Mouse (Mus musculus): ENCODE measurements around the gene Tapbp. TPM values are rescaled to one million over a fixed set of nuclear protein-coding genes. Genes with fewer than 3 reads are reported as not detected.
A peak's percentile ranks its signal among the peaks of the same experiment; 100 is the strongest.

Tapbp gene
- polyA plus RNA-seq, 1 experiment from 2014 or later: 27.6 TPM

DNA sequence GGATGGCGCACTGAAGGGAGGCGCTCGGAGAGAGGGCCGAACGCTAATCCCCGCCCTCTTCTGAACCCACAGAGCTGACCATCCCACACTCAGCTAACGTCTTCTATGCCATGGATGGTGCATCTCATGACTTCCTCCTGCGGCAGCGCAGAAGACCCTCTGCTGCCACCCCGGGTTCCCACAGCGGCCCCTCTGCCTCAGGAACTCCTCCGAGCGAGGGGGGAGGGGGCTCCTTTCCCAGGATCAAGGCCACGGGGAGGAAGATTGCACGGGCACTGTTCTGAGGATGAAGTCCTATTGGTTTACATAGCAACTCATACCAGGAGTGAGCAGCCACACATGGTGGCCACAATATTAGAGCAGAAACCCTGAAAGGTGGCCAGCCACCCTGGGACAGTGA, 21.3 kb downstream of the Tapbp start:
- no peak overlapping the region for H3K4me2 ChIP-seq
- 85% methylated on average over 15 of the region's 15 CpGs for WGBS (ENCODE audit: insufficient replicate concordance)
- no peak for DNase-seq
- peaks cover 46% of the 10 kb centered on the region for H3K4me1 ChIP-seq (replicated peaks)
- H3K36me3 ChIP-seq: peaks cover 61% of the 10 kb centered on the region
- ATAC-seq (ENCODE audit: low read depth): no peak
- H3K9me3 ChIP-seq (replicated peaks): no peaks in the 10 kb centered on the region
- H3K27me3 ChIP-seq: no peaks in the 10 kb centered on the region
- no peak overlapping the region for H3K27ac ChIP-seq
- no peak overlapping the region for H3K9ac ChIP-seq
- no peak overlapping the region for H3K4me3 ChIP-seq (replicated peaks)

GRCm38 (mm10) chr17:33938783-33939182, 23.1 kb downstream of the Tapbp start:
- H3K9ac ChIP-seq: peak overlapping the region; percentile 86

GRCm38 (mm10) chr17:33940206-33940805, 24.6 kb downstream of the Tapbp start, which contains the start of the genes Pfdn6 and Wdr46:
Gene Pfdn6 (minus strand): TSS chr17:33940343.
Gene Wdr46 (plus strand): TSS chr17:33940660.
- no peaks in the 10 kb centered on the region for H3K9me3 ChIP-seq (replicated peaks)
- no peaks in the 10 kb centered on the region for H3K27me3 ChIP-seq
- peak within 1 kb of the TSS; percentile 86 for H3K9ac ChIP-seq
- under 1% methylated on average over 36 of the region's 36 CpGs for WGBS (ENCODE audit: insufficient replicate concordance)
- peak within 1 kb of the TSS; percentile 79 for H3K4me3 ChIP-seq (replicated peaks)
- ATAC-seq (ENCODE audit: low read depth) (peak; percentile 87), DNase-seq (peak; percentile 85)
- peaks cover 36% of the 10 kb centered on the region for H3K4me1 ChIP-seq (replicated peaks)
- peak within 1 kb of the TSS; percentile 84 for H3K4me2 ChIP-seq
- H3K27ac ChIP-seq: peak within 1 kb of the TSS; percentile 70
- H3K36me3 ChIP-seq: peaks cover 66% of the 10 kb centered on the region

More at GRCm38 (mm10) chr17:33938783-33939182, 23.1 kb downstream of the Tapbp start:
- ATAC-seq (ENCODE audit: low read depth) (no peak), DNase-seq (no peak)
- H3K9me3 ChIP-seq (replicated peaks): no peaks in the 10 kb centered on the region
- H3K27ac ChIP-seq: peak overlapping the region; percentile 70; the same call in 1 of the 2 replicates
- H3K36me3 ChIP-seq: peaks cover 61% of the 10 kb centered on the region
- H3K27me3 ChIP-seq: no peaks in the 10 kb centered on the region
- 67% methylated on average over 11 of the region's 11 CpGs for WGBS (ENCODE audit: insufficient replicate concordance)
- H3K4me1 ChIP-seq (replicated peaks): peaks cover 38% of the 10 kb centered on the region
- H3K4me2 ChIP-seq: peak overlapping the region; percentile 84
- peak overlapping the region; percentile 79 for H3K4me3 ChIP-seq (replicated peaks)

DNA sequence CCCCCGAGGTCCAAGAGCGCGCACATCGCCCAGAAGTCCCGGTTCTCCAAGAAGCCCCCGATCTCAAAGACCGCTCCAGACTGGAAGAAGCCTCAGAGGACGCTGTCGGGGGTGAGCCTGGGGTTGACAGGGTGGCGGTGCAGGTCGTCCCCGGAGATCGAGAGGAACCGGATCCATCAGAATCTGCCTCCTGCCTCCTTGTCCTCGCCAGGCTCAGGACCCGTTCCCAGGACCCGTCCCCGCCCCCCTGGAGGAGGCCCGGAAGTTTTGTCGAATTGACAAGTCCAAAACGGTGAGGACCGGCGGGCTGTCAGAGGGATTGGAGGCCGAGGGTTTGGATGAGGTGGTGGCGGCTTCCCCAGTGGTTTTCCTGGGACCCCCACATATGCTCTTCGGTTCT, 25.3 kb downstream of the Tapbp start:
- H3K27ac ChIP-seq: peak overlapping the region; percentile 16; the same call in 1 of the 2 replicates
- peak overlapping the region; percentile 86 for H3K9ac ChIP-seq
- no peaks in the 10 kb centered on the region for H3K27me3 ChIP-seq
- peak overlapping the region; percentile 79 for H3K4me3 ChIP-seq (replicated peaks)
- DNase-seq (no peak), ATAC-seq (ENCODE audit: low read depth) (peak; percentile 14; the same call in 1 of the 2 replicates)
- no peaks in the 10 kb centered on the region for H3K9me3 ChIP-seq (replicated peaks)
- under 1% methylated on average over 26 of the region's 26 CpGs for WGBS (ENCODE audit: insufficient replicate concordance)
- H3K4me2 ChIP-seq: peak overlapping the region; percentile 84
- peaks cover 31% of the 10 kb centered on the region for H3K4me1 ChIP-seq (replicated peaks)
- H3K36me3 ChIP-seq: peaks cover 67% of the 10 kb centered on the region

DNA sequence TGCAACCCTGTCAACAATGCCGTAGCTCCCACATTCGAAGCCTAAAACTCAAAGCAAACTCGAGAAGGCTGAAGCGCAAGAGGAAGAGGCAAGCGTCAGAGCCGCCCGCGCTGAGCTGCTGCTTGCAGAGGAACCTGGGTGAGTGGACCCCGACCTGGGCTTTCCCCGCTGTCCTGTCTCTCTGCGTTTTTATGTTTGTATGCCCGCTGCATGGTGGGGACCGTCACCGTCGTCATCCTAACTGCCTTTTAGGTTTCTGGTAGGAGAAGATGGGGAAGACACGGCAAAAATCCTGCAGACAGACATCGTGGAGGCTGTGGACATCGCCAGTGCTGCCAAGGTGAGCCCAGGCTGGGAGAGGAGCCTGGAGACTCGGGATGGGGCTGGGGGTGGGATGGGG, 25.7 kb downstream of the Tapbp start:
- H3K27me3 ChIP-seq: no peaks in the 10 kb centered on the region
- H3K9me3 ChIP-seq (replicated peaks): no peaks in the 10 kb centered on the region
- H3K9ac ChIP-seq: peak overlapping the region; percentile 86
- peaks cover 31% of the 10 kb centered on the region for H3K4me1 ChIP-seq (replicated peaks)
- peaks cover 70% of the 10 kb centered on the region for H3K36me3 ChIP-seq
- DNase-seq (no peak), ATAC-seq (ENCODE audit: low read depth) (no peak)
- WGBS (ENCODE audit: insufficient replicate concordance): 38% methylated on average over 19 of the region's 19 CpGs
- H3K4me2 ChIP-seq: peak overlapping the region; percentile 84
- 0 out of 2 replicates have a peak overlapping the region, but pooled peaks have one; percentile 16 for H3K27ac ChIP-seq
- H3K4me3 ChIP-seq (replicated peaks): peak overlapping the region; percentile 79

DNA sequence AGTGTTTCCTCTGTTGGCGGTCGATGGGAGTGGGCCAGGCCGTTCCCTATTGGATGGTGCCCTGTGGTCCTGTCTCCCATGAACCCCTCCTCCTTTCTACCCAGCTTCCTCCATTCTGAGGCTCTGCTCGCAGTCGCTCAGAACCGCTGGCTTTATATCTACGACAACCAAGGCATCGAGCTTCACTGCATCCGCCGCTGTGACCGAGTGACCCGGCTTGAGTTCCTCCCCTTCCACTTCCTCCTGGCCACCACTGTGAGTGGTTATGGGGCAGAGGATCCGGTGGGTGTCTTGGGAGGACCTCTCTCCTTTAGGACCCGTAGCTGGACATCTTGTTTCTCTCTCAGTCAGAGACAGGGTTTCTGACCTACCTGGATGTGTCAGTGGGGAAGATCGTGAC, 27.8 kb downstream of the Tapbp start:
- 87% methylated on average over 15 of the region's 15 CpGs for WGBS (ENCODE audit: insufficient replicate concordance)
- no peak for DNase-seq
- Histone ChIP-seq H3K4me2 (no peak overlapping the region), H3K4me1 (replicated peaks) (peaks cover 38% of the 10 kb centered on the region), H3K27ac (no peak overlapping the region), H3K27me3 (no peaks in the 10 kb centered on the region), H3K9ac (no peak overlapping the region), H3K4me3 (replicated peaks) (no peak overlapping the region), H3K36me3 (peaks cover 67% of the 10 kb centered on the region), H3K9me3 (replicated peaks) (no peaks in the 10 kb centered on the region)
- ATAC-seq (ENCODE audit: low read depth): no peak

DNA sequence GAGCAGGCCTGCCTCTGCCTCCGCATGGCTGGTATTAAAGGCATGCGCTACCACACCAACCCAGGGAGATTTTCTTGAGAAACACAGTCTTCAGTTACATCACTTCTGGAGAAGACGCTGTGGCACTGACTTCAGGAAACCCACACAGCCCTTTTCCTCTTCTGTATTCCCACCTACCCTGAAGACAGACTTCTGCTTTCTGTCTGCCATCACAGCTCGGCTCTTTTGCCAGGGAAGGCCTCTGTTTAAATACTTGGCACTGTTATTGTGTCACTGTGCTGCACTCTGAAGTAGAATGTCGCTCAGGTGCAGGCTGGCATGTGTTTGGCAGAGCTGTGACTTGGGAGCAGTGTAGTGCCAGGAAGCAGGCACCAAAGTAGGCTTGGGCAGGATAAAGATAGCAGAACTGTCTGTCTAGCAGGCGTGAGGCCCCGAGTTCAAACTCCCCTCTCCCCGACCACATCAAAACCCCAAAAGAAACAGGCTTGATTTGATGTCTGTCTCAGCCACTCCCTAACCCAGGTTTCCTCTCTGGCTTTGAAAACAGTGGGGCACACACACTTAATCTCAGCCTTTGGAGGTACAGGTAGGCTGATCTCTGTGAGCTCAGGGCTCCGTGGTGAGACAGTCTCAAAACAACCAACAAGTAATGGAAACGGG, 31.9 kb downstream of the Tapbp start:
- Histone ChIP-seq H3K9ac (no peak overlapping the region), H3K27me3 (no peaks in the 10 kb centered on the region), H3K4me3 (replicated peaks) (no peak overlapping the region), H3K9me3 (replicated peaks) (no peaks in the 10 kb centered on the region), H3K36me3 (peaks cover 84% of the 10 kb centered on the region), H3K4me2 (no peak overlapping the region), H3K4me1 (replicated peaks) (peaks cover 50% of the 10 kb centered on the region), H3K27ac (peak overlapping the region; percentile 11; the same call in 1 of the 2 replicates)
- ATAC-seq (ENCODE audit: low read depth) (no peak), DNase-seq (no peak)
- WGBS (ENCODE audit: insufficient replicate concordance): 63% methylated on average over 10 of the region's 10 CpGs

DNA sequence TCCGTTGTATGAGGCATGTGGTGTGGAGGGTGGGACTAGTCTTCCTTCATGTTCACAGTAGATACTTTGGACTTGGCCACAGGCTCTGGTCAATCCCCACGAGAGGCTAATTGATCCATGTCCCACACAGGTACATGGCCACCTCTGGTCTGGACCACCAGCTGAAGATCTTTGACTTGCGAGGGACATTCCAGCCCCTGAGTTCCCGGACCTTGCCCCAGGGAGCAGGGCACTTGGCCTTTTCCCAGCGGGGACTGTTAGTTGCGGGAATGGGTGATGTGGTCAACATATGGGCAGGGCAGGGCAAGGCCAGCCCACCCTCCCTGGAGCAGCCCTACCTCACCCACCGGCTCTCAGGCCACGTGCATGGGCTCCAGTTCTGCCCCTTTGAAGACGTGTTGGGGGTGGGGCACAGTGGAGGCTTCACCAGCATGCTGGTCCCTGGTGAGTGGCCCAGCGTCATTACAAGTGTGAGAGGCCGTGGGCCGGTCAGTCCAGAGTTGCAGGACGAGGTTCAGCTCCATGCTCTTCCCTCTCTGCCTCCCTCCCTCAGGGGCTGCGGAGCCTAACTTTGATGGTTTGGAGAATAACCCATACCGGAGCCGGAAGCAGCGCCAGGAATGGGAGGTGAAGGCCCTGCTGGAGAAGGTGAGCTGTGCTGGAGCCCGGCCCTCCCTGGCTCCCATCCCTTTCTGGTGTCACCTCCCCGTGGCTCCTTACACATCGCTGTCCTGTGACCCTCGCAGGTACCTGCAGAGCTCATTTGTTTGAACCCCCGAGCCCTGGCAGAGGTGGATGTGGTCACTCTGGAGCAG, 32.6 kb downstream of the Tapbp start:
- Histone ChIP-seq H3K27me3 (no peaks in the 10 kb centered on the region), H3K9me3 (replicated peaks) (no peaks in the 10 kb centered on the region), H3K4me1 (replicated peaks) (peaks cover 57% of the 10 kb centered on the region), H3K4me3 (replicated peaks) (no peak overlapping the region), H3K36me3 (peaks cover 84% of the 10 kb centered on the region), H3K4me2 (no peak overlapping the region), H3K27ac (0 out of 2 replicates have a peak overlapping the region, but pooled peaks have one; percentile 11), H3K9ac (no peak overlapping the region)
- 83% methylated on average over 22 of the region's 22 CpGs for WGBS (ENCODE audit: insufficient replicate concordance)
- ATAC-seq (ENCODE audit: low read depth) (no peak), DNase-seq (no peak)

DNA sequence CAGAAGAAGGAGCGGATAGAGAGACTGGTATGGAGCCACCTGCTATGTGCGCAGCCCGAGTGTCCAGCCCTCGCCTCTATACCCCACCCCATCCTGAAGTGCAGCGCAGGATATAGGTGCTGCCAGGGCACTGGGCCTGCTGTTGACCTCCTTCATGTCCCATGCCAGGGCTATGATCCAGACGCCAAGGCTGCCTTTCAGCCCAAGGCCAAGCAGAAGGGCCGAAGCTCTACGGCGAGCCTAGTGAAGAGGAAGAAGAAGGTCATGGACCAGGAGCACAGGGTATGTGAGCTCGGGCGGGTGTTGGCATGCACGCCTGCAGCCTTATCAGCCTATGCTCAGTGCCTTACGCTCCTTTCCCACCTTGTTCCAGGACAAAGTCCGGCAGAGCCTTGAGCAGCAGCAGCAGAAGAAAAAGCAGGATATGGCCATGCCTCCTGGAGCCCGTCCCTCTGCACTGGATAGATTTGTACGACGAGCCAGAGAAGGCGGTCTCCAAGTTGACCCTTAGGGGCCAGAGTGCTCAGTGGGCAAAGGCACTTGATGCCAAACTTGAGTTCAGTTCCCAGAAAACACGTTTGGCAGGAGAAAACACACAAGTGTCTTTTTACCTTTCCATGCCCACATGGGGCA, 33.3 kb downstream of the Tapbp start:
- Histone ChIP-seq H3K27me3 (no peaks in the 10 kb centered on the region), H3K4me3 (replicated peaks) (no peak overlapping the region), H3K4me1 (replicated peaks) (peaks cover 65% of the 10 kb centered on the region), H3K4me2 (no peak overlapping the region), H3K9me3 (replicated peaks) (no peaks in the 10 kb centered on the region), H3K27ac (no peak overlapping the region), H3K9ac (0 out of 2 replicates have a peak overlapping the region, but pooled peaks have one; percentile 9), H3K36me3 (peaks cover 84% of the 10 kb centered on the region)
- ATAC-seq (ENCODE audit: low read depth) (no peak), DNase-seq (no peak)
- 81% methylated on average over 19 of the region's 19 CpGs for WGBS (ENCODE audit: insufficient replicate concordance)

DNA sequence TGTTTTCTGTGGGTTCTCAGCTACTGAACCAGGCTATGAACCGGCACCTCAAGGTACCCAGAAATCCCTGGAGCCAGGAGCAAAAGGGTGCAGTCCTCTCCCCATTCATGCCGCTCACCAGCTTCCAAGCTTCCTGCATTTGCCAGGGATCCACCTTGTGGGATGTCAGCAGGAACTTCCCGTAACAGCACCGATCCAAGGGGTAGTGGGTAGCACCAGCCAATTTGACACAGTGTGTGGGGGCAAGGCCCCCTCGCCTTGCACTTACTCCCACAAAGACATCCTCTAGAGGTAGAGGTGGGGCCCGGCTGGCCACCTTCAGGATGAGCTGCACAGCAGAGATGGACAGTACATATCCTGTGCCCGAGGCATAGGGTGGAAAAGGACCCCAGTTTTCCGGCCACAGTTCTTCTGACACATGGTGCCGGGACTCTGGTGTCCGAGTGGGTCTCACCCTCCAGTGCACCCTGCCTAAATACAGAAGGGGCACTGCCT, 34.5 kb downstream of the Tapbp start:
- Histone ChIP-seq H3K27ac (peak overlapping the region; percentile 92), H3K27me3 (no peaks in the 10 kb centered on the region), H3K4me1 (replicated peaks) (peaks cover 72% of the 10 kb centered on the region), H3K36me3 (peaks cover 80% of the 10 kb centered on the region), H3K9ac (peak overlapping the region; percentile 97), H3K9me3 (replicated peaks) (no peaks in the 10 kb centered on the region), H3K4me3 (replicated peaks) (peak overlapping the region; percentile 97), H3K4me2 (peak overlapping the region; percentile 96)
- 74% methylated on average over 10 of the region's 10 CpGs for WGBS (ENCODE audit: insufficient replicate concordance)
- no peak for ATAC-seq (ENCODE audit: low read depth)
- no peak for DNase-seq
